Mouse (Mus musculus): Measurements from ENCODE around the gene Cldn7.

GRCm38 (mm10) chr11:69930967-69931537 is 33.5 kb upstream of the Cldn7 start:
- no peak for TF ChIP-seq TAL1 (IDR thresholded peaks at IDR 0.05; ENCODE audit: low read length)
- no peak for TF ChIP-seq GATA1 (IDR thresholded peaks at IDR 0.05; ENCODE audit: low read length)

Data from erythroblast, embryonic 14.5 days (primary cell).